Mouse (Mus musculus) right cerebral cortex, adult 18-20 months (tissue): Measurements from ENCODE around the gene Ush2a.

ENCODE experiments used
- DNase-seq: peaks from one replicate; pipeline ENCODE4 v3.0.0; 2022; ENCODE audit warnings: mixed read lengths

Gene Ush2a

DNA sequence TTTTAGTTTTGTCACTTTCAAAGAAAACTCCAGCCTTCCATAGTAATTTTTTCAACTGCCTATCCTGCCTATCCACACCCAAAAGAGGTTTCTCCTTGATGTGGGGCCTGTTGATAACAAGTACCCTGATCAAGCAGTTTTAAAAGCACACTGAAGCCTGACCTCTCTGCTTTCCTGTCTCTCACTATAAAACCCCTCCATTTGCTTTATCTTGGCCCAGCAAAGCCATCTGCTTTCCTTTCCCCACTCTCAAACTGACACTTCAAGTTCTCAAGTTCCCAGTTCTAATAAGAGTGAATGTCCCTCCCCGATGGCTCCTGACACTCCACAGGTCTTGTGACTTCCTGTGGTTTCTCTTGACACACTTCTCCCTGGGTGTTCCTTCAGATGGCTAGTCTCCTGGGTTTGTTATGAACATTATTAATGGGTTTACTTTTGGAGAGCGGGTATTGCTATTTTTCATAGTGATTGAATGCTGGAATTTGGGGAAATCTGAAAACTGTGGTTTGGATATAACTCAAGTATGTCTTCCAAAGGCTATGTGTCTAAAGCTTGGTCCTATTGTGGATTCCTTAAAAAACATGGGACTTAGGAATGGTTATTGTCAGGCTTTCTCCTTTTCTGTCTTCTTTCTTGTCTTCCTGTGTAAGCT is 126.1 kb downstream of the Ush2a start:
- DNase-seq: no peak

DNA sequence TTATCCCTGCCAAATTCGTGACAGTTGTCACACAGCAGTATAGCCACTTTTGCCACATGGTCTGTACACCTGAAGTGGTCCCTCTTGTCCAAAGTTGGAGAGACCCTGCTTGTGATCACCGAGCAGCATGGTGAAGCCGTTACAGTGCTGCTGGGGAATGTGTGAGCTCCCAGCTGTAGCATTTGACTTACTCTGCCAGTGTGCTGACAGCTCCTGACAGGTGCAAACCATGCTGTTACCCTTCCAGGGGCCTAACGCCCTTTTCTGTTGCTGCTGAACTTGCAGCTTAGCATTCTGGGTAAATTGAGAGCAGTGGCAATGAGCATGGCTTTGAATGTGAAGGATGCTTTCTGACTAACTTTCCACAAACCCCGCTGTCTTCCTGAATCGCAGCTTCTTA is 128.3 kb downstream of the Ush2a start:
- DNase-seq: no peak

DNA sequence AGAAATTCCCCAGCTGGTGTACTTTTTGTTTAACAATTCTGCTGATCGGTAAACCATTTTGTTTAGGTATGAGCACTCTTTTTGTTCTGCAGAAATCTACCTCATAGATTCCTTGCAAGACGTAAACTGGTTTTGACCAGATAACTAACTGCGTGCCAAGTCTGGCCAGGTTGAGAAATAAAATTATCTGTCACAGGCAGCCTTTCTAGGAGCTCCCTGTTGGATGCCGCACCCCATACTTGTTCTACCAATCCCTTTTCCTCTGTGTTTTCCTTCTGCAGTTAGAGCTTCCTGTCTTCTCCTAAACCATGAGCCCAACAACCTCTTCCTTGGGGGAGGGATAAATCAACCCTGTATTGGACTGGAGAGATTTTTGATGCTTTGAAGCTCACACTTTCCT is 145.4 kb downstream of the Ush2a start:
- no peak for DNase-seq

DNA sequence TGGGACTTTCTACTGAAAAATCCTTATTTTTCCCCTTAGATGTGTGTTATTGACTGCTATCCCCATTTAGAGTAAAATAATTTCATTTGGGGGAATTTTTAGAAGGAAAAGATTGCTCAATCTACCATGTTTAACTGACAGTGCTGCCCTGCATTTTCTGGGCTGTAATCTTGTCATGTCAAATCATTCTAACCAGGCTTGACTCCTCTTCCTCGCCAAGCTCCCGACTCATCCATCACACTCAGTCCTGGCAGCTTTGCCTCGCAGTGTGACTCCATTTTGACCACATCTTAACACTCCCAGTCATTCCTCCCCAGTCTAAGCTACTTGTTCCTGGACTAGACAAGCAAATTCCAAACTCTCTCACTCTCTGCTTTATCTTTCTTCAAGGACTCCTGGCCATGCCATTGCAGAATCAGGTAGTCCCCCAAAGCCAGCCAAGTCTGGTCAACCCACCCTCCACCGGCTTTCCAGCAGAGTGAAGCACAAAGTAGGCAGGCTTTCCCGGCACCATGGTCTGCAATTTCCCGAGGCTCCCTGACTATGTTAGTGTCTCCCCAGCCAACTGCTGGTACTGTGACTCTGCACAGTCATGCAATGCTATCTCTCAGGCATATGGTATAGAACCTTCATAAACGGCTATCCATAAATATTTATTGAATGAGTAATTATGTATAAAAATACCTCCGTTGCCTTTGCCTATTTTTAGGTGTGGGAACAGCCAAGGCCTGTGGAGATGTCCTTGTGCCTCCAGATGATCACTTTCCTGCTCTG is 146.0 kb downstream of the Ush2a start:
- DNase-seq: no peak

DNA sequence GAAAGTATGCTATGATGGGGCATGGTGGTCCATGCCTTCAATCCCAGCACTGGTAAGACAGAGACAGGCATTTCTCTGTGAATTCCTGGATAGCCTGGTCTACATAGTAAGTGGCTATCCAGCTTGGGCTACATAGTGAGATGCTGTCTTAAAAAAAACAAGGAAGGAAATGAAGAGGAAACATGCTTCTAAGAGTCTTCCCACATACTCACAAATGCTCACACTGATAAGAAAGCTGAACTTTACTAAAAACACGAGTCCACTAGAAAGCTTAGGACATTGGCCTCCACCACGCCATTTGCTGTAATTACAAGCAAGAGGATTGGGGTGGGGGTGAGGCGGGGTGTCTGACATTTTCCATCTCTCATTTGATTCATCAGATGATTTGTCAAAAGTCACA is 148.7 kb downstream of the Ush2a start:
- DNase-seq: no peak

DNA sequence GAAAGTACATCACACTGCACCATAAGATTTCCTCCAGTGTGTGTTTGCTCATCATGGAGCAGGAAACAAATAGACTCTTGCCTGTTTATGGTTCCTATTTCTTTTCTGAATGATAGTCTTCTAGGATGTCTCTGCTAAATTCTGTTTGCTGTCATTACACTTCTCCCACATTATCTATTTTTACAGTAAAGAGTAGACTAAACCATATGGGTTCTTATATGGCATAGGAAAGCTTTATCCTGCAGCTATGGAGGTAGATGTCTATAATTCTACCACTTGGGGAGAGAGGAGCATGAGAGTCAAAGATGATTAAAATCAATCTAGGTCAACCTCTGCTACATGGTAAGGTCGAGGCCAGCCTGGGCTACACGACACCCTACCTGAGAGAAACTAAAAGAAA is 158.7 kb downstream of the Ush2a start:
- no peak for DNase-seq

DNA sequence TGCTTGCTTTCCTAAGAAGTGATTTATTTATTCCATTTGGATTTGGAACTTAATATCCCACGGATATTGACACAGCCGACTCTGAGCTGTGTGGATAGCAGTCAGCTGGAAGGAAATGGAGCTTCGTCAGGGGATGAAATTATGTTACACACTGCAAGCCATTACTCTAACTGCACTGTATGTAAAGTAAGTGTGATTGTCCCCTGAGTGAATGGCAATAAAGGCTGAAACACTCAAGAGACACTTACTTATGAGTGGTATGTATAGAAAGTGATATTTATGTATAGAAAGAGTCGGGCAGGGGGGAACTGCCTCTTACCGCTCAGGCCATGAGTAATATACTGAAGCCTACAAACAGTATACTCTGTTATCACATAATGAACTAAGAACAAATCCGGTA is 166.3 kb downstream of the Ush2a start:
- DNase-seq: no peak

DNA sequence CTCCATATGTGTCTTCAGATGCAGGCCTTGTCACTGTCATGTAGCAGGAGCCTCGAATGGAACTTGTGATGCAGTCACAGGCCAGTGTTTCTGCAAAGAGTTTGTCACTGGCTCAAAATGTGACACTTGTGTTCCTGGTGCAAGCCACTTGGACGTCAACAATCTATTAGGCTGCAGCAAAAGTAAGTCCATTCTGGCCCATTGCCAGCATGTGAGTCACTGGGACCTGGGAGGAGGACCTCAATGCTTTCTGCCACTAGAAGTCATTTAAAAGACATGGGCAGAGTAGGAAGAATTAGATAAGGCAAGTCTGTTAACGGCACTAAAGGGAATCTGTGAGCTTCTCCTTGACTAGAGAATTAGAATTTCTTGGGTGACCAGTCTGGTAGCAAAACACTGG is 168.9 kb downstream of the Ush2a start:
- DNase-seq: no peak

DNA sequence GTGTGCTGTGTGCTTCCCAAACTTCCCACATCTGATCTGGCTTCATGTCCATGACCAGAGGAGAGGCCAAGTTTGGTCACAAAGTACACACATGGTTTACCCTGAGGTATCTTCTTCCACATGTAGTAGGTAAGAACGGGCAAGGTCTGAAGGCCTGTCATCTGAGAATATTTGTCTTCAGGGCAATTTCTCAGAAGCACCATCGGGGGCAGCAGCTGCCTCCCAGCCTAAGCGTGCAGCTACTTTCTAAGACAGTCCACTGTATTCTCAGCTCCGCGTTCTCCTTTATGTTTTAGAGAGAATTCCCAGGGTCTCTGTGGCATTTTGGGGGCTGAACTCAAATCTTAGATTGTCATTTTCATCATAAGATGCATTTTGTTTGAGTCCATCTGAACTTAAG is 186.1 kb downstream of the Ush2a start:
- no peak for DNase-seq

DNA sequence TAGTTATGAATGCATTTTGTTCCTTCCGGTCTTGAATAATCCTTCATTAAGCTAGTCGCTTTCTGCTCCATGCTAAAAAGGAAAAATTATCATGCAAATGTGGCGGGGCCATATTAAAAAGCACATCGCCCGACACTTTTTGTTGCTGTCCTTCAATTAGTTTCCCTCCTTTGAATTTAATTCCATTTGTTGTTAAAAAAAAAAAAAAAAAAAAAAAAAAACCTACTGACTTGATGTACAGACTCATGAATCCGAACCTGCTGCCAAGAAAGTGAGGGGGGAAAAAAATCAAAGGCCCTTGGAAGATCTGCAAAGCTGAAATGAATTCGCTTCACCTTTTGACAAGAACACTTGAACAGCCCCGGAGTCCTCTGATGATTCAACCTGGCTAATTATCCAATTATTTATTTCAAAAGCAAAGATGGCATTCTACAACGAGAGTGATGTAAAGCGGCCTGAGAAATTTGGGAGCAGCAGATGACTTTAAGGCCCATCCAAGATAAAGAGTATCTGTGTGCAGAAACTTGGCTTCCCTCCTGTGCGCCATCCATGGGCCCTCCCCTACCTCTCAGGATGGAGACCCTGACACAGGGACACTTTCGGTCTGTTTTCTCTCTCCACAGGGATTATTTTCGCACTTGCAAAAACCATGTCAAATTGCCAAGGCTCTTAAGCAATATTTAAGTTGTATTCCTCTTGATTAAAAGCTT is 194.8 kb downstream of the Ush2a start:
- no peak for DNase-seq

DNA sequence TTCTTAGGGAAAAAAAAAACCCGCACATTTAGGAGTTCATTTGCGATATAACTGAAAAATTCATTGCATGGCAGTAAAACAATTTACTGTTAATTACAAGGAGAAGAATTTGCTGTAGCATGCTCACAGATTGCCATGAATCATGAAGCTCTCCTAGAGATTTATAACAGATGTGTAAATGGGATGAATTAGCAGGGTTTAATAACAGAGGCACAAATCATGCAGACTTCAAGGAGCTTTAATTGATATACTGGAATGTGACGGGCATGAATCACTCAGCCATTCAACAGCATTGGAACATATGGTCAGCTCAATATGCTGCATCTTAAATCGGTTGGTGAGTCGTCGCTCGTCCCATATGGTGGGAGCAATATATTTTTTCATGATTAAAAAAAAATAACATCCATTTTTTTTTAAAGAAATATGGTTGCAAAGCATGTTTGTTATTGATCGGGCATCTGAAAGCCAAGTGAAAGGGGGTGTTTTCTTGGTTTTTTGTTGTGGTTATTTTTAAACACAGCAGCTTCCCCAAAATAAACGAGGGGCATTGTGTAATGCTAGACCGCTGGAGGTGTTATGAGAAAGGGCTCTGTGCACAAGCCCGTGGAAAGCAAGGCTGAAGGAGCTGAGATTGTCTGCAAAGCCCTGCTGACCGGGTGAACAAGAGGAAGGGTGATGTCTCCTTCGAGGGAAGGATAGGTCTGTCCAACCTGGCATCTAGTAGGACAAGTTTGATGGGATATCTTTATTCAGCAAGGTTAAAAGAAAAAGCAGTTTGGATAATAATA is 195.6 kb downstream of the Ush2a start:
- DNase-seq: no peak

DNA sequence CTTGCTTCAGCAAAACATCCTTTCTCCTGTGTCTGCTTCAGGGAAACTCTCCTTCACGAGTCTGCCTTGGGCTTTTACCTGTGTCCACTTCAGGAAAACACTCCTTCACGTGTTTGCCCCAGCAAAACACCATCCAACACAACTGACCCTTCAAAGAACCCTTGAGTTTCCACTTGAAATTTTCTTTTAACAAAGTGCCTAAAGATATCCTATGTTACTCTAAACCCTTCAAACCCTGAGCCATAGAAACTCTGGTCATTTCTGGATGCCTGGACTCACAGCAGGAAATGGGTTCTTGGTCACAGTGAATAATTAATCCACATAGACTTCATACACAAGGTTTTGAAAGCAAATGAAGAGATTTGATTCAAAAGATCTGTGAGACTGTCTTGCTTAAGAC is 199.4 kb downstream of the Ush2a start:
- no peak for DNase-seq

DNA sequence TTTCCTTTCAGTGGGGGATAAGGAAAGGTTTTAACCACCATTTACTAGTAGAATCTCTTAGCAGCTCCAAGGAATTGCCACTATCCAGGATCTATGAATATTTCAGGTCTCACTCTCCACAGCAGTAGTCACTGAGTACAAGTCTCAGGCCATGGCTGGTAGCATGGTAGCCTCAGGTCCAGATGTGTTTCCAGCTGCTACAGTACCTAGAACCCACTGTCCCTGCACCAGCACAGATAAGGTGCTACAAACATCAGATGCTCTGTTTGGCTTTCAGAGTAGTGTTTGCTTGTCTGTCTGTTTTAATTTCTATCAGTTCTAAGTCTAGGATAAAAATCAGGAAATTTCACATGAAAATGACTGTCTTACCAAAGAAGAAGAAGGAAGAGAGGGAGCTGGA is 202.8 kb downstream of the Ush2a start:
- DNase-seq: no peak

DNA sequence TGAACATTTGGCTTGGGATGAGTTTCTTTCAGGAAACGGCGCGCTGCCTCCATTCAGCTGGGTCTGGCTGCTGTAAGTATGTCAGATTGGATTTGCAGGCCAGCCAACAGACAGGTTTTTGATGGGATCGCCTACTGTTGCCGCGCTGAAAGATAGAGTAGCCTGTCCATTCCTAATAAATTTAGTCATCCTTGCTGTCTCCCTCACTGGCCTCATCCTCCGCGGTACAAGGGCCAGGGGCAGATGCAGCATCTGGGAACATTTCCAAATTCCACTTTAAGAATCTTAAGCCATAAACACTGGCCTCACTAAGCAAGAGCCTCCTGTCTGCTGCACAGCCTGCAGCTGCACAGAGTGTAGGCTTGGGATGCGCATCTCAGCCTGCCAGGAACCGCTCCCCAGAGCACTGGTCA is 206.6 kb downstream of the Ush2a start:
- DNase-seq: peak; percentile 30

DNA sequence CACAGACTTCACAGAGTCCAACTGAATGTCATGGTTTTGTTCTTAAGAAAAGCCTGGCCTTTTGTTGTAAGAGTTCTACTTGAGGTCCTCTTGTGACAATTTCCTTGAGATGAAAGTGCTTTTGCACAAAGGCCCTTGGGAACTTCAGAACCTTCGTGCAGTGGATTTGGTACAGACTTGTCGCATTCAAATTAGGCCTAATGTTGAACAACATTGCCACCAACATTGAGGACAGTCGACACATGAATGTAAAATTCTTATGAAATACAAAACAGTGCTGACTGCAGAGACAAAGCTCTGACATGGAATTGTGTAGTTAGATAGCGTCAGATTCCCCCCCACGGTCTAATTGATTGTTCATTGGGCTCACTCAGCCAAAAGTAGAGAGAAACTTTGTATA is 243.1 kb downstream of the Ush2a start:
- no peak for DNase-seq

DNA sequence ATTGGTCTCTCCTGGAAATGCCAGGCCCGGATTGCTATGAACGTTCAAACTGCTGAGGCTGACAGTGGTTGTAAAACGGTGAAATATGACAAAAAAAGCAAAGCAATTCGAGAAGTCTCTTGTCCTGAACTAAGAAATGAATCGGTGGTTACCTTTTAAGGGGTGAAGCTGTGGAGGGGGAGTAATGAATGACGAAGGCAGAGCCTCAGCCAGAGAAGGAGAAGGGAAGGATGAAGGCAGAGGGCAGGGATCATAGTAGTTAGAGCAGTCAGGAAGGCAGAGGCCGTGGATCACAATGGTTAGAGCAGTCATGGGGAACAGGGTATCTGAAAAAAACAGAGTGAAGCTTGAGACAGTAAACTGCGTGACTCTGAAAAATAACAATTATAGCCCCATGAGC is 257.0 kb downstream of the Ush2a start:
- DNase-seq: no peak

DNA sequence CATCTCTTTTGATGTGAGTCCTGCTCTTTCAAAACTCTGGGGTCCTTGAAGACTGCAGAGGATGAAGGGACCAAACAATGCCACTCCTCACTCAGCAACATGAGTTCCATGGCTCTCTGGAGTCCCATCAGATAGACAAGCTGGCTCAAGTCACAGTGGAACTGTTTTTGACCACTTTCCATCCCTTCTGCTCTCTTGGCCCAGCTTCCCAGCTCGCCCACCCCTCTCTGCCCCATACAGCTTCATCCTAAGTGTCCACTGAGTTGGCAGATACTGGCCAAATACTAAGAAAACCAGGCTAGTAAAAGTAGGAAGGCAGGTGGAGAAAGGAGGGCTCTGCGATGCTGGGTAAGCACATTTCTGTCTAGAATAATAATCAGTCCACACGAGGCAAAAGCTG is 265.6 kb downstream of the Ush2a start:
- DNase-seq: no peak

DNA sequence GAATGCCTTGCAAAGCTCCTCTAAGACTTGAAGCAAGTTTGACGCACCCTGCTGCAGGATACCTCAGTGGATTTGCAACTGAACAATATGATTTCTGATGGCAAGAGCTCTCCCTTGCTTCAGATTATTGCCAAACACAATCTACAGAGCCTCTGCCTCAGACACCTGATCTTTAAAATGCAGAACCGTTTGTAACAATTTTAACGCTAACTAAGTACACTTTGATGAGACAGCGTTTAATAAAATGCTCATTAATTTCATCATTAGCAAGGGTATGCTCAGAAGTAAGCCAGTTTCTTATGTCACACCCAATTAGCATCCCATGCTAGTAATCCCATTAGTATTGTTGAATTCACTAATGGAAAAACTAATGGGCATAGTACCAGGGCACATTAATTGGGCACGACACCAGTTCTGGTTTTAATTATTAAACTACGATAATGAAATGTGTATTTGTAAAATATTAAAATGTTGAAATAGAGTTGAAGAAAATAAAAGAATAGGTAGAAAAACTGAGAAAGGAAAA is 267.8 kb downstream of the Ush2a start:
- DNase-seq: no peak

DNA sequence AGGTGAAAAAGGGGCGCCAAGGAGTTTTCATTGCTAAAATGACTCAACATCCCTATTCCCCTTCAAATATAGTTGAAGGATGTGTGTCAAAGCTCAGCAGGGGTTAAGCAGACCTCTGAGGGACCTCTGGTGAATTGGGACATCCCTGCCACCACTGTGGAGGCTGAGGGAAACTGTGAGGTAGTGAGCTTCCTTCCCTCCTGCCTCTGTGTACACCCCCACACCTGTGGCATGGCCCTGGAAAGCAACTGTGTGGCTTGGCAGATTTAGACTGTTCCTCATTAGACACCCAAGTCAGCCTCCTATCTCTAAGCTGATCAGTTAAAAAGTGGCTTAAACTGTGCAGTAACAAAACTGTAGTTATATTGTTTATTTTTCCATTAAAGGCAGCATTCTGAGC is 275.2 kb downstream of the Ush2a start:
- no peak for DNase-seq

DNA sequence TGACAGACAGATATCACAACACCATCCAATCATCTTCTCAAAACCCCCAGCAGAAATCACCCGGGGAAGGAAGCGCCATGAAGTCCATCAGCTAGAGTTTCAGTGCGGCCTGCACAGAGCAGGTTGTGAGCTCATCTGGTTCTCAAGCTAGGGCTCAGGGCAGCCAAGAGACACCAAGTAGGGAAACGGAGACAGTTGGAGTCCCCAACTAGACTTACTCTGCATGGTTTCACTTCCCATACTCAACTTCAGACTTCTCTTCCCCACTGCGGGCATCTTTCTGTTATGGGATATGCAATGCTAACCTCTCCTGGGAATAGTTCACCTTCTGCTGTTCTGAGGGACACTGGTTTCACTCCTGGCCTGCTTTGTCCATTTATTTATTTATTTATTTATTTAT is 277.8 kb downstream of the Ush2a start:
- no peak for DNase-seq

DNA sequence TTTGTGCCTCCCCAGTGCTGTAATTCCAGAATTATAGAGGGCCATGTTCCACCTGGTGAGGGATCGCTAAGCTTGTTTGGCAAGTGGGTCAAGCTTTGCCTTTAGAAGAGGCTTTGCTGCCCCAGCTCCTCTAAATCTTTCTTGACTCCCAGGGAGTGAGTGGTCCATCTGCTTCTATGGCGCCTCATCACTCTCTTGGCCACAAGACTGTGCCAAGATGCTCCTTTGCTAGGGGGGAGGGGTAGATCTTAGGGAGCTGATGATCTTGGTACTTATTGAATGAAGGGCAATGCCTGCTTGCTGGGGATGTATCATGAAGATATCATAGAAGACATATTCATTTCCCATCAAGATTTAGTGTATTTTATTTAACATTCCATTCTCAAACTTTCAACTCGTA is 279.7 kb downstream of the Ush2a start:
- no peak for DNase-seq

DNA sequence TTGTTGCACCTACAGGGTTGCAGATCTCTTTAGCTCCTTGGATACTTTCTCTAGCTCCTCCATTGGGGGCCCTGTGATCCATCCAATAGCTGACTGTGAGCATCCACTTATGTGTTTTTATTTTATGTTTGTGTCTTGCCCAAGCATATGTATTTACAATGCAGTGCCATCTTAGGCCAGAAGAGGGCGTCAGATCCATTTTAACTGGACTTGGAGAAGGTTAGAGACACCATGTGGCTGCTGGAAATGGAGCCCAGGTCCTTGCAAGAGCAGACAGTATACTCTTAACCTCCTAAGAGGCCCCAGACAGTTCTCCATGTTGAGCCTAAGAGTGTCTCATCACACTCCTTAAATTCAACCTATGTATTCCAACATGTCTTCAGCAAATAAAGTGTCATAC is 281.5 kb downstream of the Ush2a start:
- no peak for DNase-seq

DNA sequence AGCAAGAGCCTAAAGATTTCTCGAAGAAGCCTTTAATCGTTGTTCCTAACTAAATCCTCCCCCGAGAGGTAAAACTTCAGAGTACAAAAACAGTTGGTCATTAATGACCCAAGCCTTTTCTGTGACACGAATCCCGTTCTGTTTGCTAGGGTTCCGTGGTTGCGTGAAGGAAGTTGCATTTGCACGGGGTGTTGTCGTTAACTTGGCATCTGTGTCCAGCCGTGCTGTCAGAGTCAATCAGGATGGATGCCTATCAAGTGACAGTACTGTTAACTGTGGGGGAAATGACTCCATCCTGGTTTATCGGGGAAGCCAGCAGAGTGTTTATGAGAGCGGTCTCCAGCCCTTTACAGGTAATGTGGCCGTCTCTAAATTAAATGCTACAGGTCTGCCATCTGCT is 287.9 kb downstream of the Ush2a start:
- DNase-seq: no peak
